25 mouse cellular contexts compared by ENCODE assay signal in the genomic region with DNA sequence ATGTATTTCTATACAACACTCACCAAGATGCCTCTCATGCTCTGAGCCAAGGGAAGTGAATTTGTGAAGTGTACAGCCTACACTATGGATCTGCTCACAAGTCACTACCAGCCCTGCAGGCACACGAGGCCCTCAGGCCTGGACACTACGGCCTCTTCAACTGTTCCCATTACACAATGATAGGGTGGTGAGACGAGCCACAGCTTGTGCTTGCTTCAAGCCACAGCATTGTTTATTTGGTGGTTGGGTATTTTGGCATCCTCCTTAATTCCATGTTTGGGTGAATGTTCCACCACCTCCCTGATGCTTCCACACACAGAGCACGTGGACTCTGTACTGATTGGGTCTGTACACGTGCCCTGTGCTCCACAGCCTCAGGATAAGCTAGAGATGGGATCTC.
DNase-seq lines count a peak whose midpoint lies in the region; ATAC-seq and TF ChIP-seq lines count a peak whose summit lies in the region.
"Had no signal": no experiment of that assay in that cellular context is flagged by ENCODE, and none has a peak within 500 bp of the region (broad histone marks: within the 10 kb centered on the region; RNA-seq: fewer than 3 reads in every experiment).

No protein-coding gene starts in this region.

- H3K4me1 ChIP-seq in lung, embryonic 15.5 days: no peaks in the 10 kb centered on the region
- H3K4me1 ChIP-seq in lung, adult 2 months (ENCODE audit: control insufficient read depth, insufficient read depth, low read length): no peaks in the 10 kb centered on the region
- no peaks in the 10 kb centered on the region for H3K4me1 ChIP-seq in stomach, postnatal 0 days (replicated peaks; ENCODE audit: control insufficient read depth, insufficient read depth)
- H3K4me1 ChIP-seq: embryonic facial prominence, embryonic 12.5 days; embryonic facial prominence, embryonic 15.5 days had no signal

- no peaks in the 10 kb centered on the region for H3K9me3 ChIP-seq in lung, embryonic 15.5 days
- H3K9me3 ChIP-seq in stomach, postnatal 0 days (ENCODE audit: control insufficient read depth, low read length): no peaks in the 10 kb centered on the region
- H3K9me3 ChIP-seq: embryonic facial prominence, embryonic 12.5 days; embryonic facial prominence, embryonic 15.5 days; hindbrain, embryonic 12.5 days; hindbrain, embryonic 15.5 days had no signal

- H3K4me3 ChIP-seq in lung, embryonic 15.5 days: no peak overlapping the region
- no peak overlapping the region for H3K4me3 ChIP-seq in lung, adult 2 months (replicated peaks; ENCODE audit: extremely low read depth, low read depth, low read length)
- H3K4me3 ChIP-seq in stomach, postnatal 0 days (ENCODE audit: low read depth, low read length): no peak overlapping the region
- H3K4me3 ChIP-seq: embryonic facial prominence, embryonic 12.5 days; embryonic facial prominence, embryonic 15.5 days; gastrocnemius, adult 2 months; hindbrain, embryonic 12.5 days; hindbrain, embryonic 15.5 days had no signal

- H3K27ac ChIP-seq in lung, embryonic 15.5 days: no peak overlapping the region
- H3K27ac ChIP-seq in stomach, postnatal 0 days (replicated peaks): no peak overlapping the region
- H3K27ac ChIP-seq: embryonic facial prominence, embryonic 12.5 days; embryonic facial prominence, embryonic 15.5 days; gastrocnemius, adult 2 months; hindbrain, embryonic 12.5 days; hindbrain, embryonic 15.5 days had no signal

- H3K36me3 ChIP-seq in lung, embryonic 15.5 days: no peaks in the 10 kb centered on the region
- H3K36me3 ChIP-seq in stomach, postnatal 0 days (ENCODE audit: control insufficient read depth, insufficient read depth, low read length): no peaks in the 10 kb centered on the region
- H3K36me3 ChIP-seq: embryonic facial prominence, embryonic 12.5 days; embryonic facial prominence, embryonic 15.5 days; hindbrain, embryonic 15.5 days had no signal

- no peak overlapping the region for H3K9ac ChIP-seq in lung, embryonic 15.5 days
- H3K9ac ChIP-seq in stomach, postnatal 0 days (ENCODE audit: low read length): no peak overlapping the region
- H3K9ac ChIP-seq: embryonic facial prominence, embryonic 12.5 days; embryonic facial prominence, embryonic 15.5 days; forebrain, postnatal 0 days; hindbrain, embryonic 12.5 days; hindbrain, embryonic 15.5 days had no signal

- WGBS in lung, embryonic 15.5 days: 59% methylated on average over 5 of the region's 5 CpGs
- 68% methylated on average over 5 of the region's 5 CpGs for WGBS in lung, adult 2 months
- WGBS in stomach, postnatal 0 days: 64% methylated on average over 5 of the region's 5 CpGs

- H3K27me3 ChIP-seq in lung, embryonic 15.5 days: no peaks in the 10 kb centered on the region
- no peaks in the 10 kb centered on the region for H3K27me3 ChIP-seq in stomach, postnatal 0 days (ENCODE audit: control insufficient read depth, insufficient read depth, low read length)
- H3K27me3 ChIP-seq: embryonic facial prominence, embryonic 12.5 days; embryonic facial prominence, embryonic 15.5 days; hindbrain, embryonic 12.5 days; hindbrain, embryonic 15.5 days had no signal

- TF ChIP-seq CTCF in lung, adult 2 months (IDR thresholded peaks at IDR 0.05; ENCODE audit: insufficient read depth, low read length): no peak
- TF ChIP-seq CTCF in stomach, postnatal 0 days (IDR thresholded peaks at IDR 0.05; ENCODE audit: low read depth): no peak

- no peak overlapping the region for H3K4me2 ChIP-seq in lung, embryonic 15.5 days
- H3K4me2 ChIP-seq in stomach, postnatal 0 days (replicated peaks; ENCODE audit: low read depth): no peak overlapping the region
- H3K4me2 ChIP-seq: embryonic facial prominence, embryonic 12.5 days; embryonic facial prominence, embryonic 15.5 days; heart, embryonic 11.5 days; hindbrain, embryonic 12.5 days; hindbrain, embryonic 15.5 days had no signal

- 0 out of 2 replicates have a peak, but pooled peaks have one; percentile 39 for ATAC-seq in lung, embryonic 15.5 days (ENCODE audit: borderline replicate concordance, extremely low read depth, low FRiP score, low TSS enrichment)
- no peak for ATAC-seq in stomach, postnatal 0 days (ENCODE audit: low FRiP score, low TSS enrichment)
- ATAC-seq: CD4-positive, CD25-positive, alpha-beta regulatory T cell, adult 4 months; forebrain, embryonic 14.5 days; forebrain, postnatal 0 days had no signal

- no peak for TF ChIP-seq POLR2A in lung, adult 2 months (IDR thresholded peaks at IDR 0.05; ENCODE audit: borderline replicate concordance, extremely low read depth, low read depth, low read length)

- DNase-seq in kidney, adult 9 months: peak; percentile 22
- no peak for DNase-seq in kidney, postnatal 10 days
- no peak for DNase-seq in lung, adult 2 months
- DNase-seq in lung, postnatal 10 days: peak; percentile 51
- peak; percentile 65 for DNase-seq in lung, postnatal 36 days
- no peak for DNase-seq in stomach, postnatal 0 days (ENCODE audit: low spot score)
- DNase-seq: adrenal gland, adult 2 months; adrenal gland, postnatal 14 days; cerebellum, adult 11 months; cerebellum, adult 2 months; cerebellum, adult 9-11 months; cerebellum, postnatal 25 days; embryo, embryonic 11 days; forebrain, postnatal 0 days; gastrocnemius, adult 2 months; gastrocnemius, postnatal 14 days; heart, adult 11 months had no signal

- TF ChIP-seq EP300 in stomach, postnatal 0 days (optimal IDR thresholded peaks at IDR 0.05): no peak

Comparison
In these comparisons a context has a peak if more than half of its experiments do, and no peak if none do; other contexts are left out.
1. DNase-seq: peak in kidney, adult 9 months (single experiment), lung, postnatal 10 days (single experiment) and lung, postnatal 36 days (single experiment); none in kidney, postnatal 10 days (single experiment), lung, adult 2 months (single experiment) and stomach, postnatal 0 days (single experiment).